Mouse (Mus musculus): ENCODE results near the gene Zdhhc8.

The Zdhhc8 gene

DNA sequence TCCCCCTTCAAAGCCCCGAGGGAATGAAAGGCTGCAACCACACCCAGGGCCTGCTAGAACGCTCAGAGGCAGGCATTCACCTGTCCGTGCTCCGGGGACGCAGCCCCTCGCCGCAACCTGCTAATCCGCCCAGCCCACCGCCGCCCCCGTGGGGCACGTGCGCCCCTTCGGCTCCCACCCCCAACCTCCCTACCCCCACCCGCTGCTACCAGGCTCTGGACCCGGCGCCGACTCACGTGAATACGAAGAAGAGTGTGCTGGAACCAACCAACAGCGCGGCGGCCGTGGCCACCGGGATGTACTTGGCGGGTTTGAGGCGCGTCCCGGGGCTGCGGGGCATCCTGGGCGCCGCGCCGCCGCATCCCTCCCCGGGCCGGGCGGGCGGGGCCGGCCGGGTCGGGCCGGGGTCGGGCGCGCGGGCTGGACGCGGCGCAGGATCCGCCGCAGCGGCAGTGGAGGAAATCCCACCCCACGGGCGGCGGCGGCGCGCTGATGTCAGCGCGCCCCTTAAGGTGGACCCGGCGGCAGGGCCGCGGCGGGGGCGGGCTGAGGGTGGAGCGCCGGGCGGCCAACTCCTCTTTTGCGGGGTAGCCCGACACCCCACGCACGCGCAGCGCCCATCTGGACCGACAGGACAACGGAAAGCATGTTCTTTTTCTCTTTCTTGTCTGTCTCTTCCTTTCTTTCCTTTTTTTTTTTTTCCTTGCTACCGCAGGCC is at the start of gene Zdhhc8:
Zdhhc8 (minus strand) TSS at position 466 of the 718 bp plus-strand sequence.
- DNase-seq (ENCODE audit: low read depth, low spot score) = peak; percentile 71

DNA sequence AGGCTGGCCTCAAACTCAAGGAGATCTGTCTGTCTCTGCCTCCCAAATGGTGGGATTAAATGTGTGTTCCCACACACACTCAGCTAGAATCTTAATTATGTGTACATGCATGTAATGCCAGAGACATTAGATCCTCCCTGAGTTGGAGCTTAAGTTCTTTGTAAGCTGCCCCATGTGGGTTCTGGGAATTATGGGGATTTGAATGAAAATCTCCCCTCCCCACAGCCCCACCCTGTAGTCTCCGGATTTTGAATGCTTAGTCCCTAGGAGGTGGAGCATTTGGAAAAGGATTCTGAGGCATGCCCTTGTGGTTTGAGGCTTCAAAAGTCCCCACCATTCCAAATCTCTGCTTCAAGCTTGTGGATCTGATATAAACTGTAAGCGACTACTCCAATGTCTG is 40.2 kb upstream of the Zdhhc8 start:
- no peak for DNase-seq (ENCODE audit: low read depth, low spot score)

DNA sequence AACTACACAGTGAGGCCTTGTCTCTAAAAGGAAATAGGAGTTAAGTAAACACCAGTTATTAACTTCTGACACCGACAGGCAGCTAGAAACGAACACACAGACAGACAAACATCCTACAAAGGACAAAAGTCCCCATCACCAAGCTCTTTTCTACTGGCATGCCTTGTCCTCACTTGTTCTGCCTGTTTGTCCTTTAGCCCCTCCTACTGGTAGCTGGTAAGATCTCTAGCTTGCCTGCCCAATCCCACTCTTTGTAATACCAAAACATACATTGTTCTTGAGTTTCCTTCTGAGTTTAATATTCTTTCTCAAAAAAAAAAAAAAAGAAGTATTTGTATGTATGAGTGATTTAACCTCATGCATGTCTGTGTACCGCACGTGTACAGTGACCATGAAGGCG is 33.2 kb upstream of the Zdhhc8 start:
- peak; percentile 17 for DNase-seq (ENCODE audit: low read depth, low spot score)

DNA sequence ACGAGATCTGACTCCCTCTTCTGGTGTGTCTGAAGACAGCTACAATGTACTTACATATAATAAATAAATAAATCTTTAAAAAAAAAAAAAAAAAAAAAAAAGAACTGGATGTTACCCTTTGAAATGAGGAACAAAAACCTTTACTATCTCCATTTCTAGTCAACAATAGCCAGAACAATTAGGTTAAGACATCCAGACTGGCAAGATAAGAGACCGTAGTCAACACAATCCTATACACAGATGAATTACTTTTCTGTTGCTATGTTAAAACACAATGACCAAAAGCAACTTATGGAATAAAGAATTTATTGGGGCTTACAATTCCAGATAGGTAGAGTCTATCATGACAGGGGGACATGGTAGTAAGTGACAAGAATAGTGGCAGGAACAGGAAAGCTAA is 30.1 kb upstream of the Zdhhc8 start:
- no peak for DNase-seq (ENCODE audit: low read depth, low spot score)

DNA sequence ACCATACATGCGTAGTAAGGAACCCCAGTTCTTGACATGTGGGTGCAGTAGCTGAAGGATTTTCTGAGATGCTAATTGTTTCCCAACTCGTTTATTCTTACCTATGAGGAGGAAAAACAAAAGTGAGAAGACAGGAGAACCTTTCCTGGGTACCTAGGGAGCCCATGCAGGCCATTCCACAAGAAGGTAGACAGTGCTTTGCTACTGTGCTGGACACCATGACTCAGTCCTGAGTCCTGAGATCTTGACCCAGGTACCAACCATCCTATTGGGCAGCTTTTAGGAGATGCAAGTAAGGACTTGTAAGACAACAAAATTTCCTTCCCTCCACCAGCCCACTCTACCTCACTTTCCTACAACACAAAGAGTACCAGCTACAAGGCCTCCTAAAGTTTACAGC is 23.3 kb upstream of the Zdhhc8 start, which contains the start of gene Gm49776:
Gm49776 (minus strand) TSS at position 101 of the 400 bp plus-strand sequence.
- no peak for DNase-seq (ENCODE audit: low read depth, low spot score)

DNA sequence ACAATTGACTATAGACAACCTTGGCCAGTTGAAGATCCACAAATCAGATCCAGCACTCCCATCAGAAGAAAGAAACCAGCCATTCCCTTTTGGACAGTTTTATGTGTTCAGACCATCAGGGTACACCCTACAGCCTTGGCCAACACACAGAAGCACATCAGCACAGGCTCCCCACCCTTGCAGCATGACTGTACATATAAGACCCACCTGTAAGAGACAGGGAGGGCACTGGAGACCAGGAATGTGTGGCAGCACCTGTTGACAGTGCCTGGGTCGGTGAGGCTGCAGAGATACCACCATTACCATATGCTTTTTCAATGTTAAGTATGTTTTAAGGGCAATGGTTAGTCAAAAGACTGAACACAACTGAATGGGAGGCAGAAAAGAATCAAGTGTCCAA is 18.9 kb upstream of the Zdhhc8 start:
- DNase-seq (ENCODE audit: low read depth, low spot score) = no peak

DNA sequence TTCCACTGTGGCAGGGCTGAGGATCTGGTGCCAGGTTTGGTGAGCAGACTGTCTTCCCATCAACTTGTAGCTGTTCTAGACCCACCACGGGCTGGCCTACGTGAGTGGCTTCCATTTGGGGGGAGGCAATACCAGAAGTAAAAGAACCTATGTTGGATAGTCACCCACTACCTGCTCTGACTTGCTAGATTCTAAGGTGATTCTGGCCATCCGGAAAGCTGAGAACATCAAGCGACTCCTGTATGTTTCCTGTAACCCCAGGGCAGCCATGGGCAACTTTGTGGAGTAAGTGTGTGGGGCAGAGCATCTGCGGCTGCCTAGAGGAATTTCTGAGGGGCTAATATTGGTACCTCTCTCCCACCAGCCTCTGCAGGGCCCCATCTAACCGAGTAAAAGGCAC is 17.8 kb upstream of the Zdhhc8 start:
- no peak for DNase-seq (ENCODE audit: low read depth, low spot score)

DNA sequence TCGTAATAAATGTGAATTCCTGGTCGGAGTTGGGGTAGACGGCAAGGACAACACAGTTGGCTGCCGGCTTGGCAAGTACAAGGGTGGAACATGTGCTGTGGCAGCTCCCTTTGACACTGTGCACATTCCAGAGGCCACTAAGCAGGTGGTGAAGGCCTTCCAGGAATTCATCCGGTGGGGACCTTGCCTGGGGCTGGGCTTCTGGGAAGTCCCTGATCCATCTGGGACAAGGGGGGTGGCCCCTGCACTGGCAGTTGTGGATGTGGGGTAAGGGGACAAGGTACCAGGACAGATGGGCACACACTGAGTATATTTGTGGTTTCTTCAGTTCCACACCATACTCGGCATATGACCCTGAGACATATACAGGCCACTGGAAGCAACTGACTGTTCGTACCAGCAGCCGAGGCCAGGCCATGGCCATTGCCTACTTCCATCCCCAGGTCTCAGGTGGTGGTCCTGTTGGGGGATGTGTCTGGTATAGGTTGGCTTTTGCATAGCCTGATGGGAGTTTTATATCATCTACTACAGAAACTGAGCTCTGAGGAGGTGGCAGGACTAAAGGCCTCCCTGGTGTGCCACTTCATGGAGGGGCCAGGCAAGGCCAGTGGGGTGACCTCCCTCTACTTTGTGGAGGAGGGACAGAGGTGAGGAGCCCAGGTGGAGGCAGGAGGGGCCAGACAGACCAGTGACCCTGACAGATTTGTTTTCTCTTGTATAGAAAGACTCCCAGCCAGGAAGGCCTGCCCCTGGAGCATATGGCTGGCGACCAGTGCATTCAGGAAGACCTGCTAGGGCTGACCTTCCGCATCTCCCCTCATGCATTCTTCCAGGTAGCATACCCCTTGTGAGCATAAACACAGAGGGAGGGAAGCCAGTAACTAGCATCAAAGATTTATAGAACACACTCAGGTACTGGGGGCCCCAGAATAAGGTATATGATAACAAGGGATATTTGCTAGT is 16.2 kb upstream of the Zdhhc8 start:
- DNase-seq (ENCODE audit: low read depth, low spot score) = peak; percentile 30

DNA sequence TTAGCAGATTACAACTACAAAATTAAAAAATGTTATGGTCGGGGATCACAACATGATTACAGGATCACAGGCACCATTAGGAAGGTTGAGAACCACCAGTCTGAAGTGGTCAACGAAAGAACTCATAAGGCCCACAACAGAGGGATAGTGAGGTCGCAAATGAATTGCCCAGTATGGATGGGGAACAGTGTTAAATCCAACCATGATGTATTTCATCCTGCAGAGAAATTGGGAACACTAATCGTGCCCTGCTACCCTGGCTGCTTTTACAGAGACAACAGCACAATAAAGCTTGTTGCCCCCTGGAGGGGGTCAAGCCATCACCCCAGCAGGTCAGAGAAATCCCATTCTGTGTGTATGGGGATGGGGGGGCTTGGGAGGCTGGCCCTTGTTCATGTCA is 15.3 kb upstream of the Zdhhc8 start:
- no peak for DNase-seq (ENCODE audit: low read depth, low spot score)

DNA sequence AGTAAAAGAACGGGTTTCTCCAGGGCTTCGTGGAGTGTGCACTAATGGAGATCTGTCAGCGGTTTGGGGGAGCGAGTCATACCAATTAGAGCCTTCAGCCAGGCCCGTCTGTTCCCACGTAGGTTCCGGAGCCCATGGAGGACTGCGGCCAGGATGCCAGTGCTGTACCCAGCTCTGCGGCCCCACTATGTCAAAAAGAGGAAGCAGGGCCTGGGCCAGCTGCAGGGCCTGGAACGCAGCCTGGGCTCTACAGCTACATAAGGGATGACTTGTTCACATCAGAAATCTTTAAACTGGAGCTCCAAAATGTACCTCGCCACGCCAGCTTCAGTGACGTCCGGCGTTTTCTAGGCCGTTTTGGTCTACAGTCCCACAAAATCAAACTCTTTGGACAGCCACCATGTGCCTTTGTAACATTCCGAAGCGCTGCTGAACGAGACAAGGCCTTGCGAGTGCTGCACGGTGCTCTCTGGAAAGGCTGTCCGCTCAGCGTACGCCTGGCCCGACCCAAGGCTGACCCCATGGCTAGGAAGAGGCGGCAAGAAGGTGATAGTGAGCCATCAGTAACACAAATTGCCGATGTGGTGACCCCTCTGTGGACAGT is 14.5 kb upstream of the Zdhhc8 start:
- peak; percentile 37 for DNase-seq (ENCODE audit: low read depth, low spot score)

DNA sequence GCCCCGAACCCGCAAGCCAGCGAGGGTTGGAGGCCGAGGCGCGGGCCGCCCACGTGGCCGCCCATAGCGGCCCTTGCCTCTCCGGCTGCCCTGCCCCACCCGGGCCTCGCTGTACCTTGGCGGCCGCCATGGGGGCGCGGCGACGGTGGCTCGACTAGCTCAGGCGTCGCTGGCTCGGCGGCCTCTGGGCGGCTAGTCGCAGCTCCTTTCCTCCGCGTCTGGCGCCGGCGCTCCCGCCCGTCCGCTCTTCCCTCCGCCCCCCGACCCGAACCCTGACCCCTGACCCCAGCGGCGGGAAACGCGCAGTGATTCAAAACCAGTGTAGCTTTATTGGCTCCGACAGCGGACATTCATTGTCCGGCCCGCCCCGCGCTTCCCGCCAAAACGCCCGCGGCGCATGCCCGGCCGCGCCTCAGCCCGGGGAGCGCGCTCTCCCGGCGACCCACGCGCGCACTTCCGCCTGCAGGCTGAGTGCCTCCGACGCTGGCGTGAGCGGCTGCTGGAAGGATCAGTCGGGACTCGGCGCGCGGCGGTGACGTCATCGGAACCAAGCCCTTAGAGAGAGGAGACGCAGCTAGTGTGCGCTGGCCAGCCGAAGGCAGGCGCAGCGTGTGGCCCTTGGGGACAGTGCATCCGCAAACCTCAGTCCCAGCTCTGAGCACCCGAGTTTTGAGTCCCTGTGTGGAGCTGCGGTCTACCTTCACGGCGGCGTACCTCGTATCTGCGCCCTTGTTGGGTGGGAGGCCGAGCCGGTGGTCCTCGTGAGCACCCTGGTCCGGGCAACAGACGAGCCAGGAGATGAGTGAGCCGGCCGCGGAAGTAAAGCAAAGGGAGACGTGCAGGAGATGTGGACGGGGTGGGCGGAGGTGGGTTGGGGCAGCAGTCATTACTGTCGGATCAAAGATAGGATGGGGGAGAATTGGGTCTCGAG is 13.8 kb upstream of the Zdhhc8 start, which contains the start of the genes Trmt2a and Ranbp1:
Trmt2a (plus strand) TSS at position 247 of the 931 bp plus-strand sequence.
Ranbp1 (minus strand) TSS at position 300 of the 931 bp plus-strand sequence.
- DNase-seq (ENCODE audit: low read depth, low spot score) = peak; percentile 99

DNA sequence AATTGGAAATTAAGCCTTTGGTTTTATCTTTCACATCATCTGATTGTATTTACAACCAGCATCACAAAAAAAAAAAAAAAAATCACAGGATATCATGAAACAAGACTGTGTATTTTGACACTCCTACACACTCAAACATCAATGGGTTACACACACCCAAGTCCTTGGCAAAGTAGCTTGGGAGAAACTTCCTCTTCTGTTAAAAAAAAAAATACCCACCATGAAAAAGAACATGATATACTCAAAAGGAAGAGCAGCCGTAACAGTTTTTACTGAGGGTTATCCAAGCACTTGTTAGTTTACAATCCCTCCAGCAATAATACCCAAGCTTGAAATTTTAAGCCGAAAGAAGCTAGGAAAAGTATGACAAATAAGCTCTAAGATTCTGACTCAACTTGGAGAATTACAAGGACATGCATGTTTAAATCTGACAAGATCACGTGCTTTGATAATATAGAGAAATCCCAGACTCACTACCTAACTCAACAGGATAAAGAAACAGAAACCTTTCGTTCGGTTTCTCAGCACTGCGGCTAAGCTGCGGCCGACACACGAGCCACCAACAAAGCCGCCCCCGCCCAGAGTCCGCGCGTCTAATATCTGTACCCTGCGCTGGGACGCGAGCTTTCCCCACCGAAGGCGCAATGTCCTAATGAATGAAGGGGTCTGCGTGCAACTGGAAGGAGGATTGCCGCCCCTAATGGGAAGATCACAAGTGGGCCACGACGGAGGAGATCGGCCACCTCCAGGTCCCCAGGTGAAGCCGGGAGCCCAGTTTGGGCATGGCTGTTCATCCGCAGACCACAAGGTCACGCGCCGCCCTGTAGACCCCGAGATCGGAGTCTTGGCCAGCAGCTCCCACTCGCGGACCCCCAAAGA is 12.8 kb upstream of the Zdhhc8 start:
- DNase-seq (ENCODE audit: low read depth, low spot score) = no peak

DNA sequence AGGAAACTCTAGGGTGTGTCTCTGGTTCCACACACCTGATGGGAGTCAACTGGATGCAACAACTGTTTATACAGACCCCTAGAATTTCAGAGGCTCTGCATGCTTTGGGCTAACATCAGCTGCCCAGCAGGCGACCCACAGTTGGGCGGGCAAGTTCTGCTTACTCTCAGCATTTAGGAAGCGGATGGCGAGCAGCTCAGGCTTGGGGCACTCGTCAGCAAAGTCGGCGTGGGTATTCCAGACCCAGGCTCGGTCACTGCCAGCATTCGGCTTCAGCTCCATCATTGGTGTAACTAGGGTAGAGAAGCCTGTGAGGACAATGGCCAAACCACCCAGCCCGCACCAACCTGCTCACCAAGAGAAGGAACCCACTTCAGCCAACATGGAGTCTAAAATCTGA is 6.6 kb upstream of the Zdhhc8 start:
- DNase-seq (ENCODE audit: low read depth, low spot score) = no peak

DNA sequence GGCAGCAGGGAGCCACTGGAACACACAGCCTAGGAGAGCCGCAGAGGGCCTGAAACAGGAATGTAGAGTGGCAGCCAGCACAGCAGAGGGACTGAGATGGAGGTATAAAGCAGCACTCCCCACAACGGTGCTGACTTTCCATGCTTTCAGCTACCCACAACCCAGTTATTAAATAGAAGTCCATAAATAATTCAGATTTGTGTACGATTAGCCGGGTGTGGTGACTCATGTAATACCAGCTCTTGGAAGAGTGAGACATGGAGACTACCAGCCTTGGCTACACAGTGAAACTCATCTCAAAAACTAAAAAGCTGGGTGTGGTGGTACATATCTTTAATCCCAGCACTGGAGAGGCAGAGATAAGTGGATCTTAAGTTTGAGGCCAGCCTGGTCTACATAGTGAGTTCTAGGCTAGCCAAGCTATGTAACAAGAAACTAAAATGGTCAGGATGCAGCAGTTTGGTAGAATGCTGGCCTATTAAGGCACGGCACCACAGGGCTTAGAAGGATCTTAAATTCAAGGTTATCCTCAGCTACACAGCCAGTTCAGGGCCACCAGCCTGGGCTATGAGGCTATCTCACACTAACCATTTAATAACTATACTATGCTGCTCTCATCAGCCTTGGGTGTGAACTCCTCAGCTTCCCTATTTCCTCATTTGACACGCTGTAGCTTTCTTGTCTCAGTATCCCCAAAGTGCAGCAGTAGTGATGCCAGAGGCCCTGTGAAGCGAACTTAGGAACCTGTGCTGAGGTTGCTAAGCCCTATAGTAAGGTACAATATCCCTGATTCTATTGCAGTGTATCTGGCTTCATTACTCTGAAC is 2.0 kb upstream of the Zdhhc8 start:
- no peak for DNase-seq (ENCODE audit: low read depth, low spot score)

DNA sequence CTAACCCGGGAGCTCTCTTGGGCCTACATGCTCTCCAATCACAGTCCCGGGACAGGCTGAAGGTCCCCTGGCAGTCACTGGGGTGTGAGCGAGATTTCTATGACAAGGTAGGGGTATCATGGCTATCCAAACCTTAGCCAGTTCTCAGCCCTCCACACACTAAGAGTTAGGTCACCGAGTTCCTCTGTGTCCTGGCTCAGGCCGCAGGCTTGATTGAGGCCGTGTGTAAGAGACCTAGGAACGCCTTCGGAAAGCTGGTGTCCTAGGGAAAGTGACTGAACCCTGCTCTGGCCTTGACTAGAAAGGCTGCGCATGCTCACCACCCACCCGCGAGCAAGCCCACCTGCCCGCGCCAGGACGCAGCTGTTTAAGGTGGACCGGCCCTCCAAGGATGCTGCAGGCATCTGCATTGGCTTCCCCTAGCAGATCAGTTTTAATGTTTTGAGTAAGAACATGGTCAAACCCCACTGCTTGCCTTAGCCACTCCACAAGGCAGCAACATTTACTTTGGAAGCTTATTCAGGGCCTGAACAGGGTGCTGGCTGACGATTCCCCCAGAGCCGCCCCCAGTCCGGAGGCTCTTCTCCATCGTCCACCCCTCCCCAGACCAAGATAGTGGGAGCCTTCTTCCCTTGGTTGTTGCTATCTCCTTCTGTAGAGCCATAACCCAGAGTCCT is 591 bp upstream of the Zdhhc8 start:
- peak; percentile 66 for DNase-seq (ENCODE audit: low read depth, low spot score)

DNA sequence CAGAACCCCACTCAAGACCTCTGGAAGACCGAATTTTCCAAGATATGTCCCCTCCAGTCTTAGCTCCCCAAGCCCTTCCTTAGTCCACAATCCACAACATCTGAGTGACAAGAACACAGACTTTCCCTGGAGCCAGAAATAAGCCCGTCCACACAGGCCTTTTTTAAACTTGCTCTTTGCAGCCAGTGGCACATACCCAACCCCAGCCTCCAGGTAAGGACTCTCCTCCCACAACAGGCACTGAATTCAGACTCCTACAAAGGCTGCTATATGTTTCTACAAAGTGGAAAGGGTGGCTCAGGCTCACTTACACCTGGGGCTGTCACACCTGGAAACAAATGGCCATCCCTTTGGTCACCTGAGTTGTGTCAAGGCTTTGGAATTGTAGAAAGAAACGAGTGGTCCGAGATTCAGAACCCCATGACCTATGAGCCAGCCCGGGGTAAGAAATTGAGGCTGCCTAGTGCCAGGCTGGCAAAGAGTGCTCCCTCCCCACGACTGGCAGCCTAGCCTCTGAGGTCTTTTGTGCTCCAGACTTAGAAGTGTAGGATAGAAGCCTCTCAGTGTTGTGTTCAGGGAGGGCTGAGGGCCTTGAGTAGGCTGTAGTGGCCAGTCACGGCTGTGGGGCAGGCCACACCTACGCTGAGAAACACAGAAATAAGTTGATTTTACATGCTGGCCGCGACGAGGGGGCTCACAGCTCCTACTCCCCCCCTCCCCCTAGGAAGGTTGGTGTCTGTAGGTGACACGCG is 841 bp downstream of the Zdhhc8 start:
- no peak for DNase-seq (ENCODE audit: low read depth, low spot score)

DNA sequence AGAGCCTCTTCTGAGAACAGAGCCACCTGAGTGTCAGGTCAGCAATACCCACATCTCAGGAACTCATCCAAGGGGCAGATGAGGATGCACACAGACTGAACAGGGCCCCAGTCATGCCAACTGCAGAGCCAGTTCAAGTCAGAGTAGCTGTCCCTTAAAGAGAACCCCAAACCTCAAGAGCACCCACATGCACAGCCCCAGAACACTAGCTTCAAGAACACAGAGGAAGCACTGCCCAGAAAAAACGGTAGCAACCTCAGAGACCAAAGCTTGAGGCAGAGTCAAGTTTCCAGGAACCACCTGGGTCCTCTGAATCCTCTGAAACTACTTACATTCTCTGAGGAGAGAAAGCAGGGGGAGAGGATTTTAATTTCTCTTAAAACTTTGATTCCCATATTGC is 1.5 kb downstream of the Zdhhc8 start:
- no peak for DNase-seq (ENCODE audit: low read depth, low spot score)

DNA sequence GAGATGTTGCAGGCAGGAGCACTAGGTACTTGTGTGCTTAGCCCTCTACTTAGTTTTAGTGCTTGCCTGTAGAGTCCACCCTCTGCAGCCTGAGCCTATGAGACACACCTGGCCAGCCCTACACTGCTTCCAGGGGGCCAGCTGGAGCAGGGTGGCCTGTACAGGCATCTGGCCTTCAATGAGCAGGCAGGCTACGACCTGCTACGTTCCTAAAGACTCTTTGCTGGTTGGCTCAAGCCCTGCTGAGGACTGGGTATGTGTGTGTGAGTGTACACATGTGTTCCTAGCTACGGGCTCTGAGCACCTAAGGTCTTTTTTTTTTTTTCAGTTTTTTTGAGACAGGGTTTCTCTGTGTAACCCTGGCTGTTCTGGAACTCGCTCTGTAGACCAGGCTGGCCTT is 3.5 kb downstream of the Zdhhc8 start:
- no peak for DNase-seq (ENCODE audit: low read depth, low spot score)

Measured in mesoderm, embryonic 11.5 days (tissue).